Mouse (Mus musculus) limb, embryonic 10.5 days (tissue): Measurements from ENCODE around the gene Cd9. TPM values are rescaled to one million over a fixed set of nuclear protein-coding genes. Genes with fewer than 3 reads are reported as not detected.

Experiments
- DNase-seq: peaks from one replicate; pipeline ENCODE4 v3.0.0-alpha.2; 2017; ENCODE audit warnings: low spot score
- H3K27ac ChIP-seq: fragments of 300-500 bp; sonication (generic); 2 replicates; pipeline ENCODE4 v1.5.1; 2016; ENCODE audit warnings: mild to moderate bottlenecking
- H3K27me3 ChIP-seq: fragments of 300-500 bp; sonication (generic); 2 replicates; pipeline ENCODE4 v1.6.1; 2016; ENCODE audit warnings: low read depth, mild to moderate bottlenecking; ENCODE audit not compliant: poor library complexity, severe bottlenecking
- H3K36me3 ChIP-seq: fragments of 300-500 bp; sonication (generic); 2 replicates; pipeline ENCODE4 v1.6.1; 2016; ENCODE audit warnings: mild to moderate bottlenecking, moderate library complexity
- H3K4me1 ChIP-seq: fragments of 300-500 bp; sonication (generic); 2 replicates; pipeline ENCODE4 v1.6.1; 2016
- H3K4me3 ChIP-seq: fragments of 300-500 bp; sonication (generic); 2 replicates; pipeline ENCODE4 v1.5.1; 2016; ENCODE audit warnings: mild to moderate bottlenecking, moderate library complexity
- H3K9me3 ChIP-seq: fragments of 300-500 bp; sonication (generic); replicated peaks from 2 replicates; pipeline ENCODE4 v1.6.1; 2016; ENCODE audit warnings: mild to moderate bottlenecking
- WGBS: fragments of 180-500 bp; shearing (Covaris S2); methylation state at CpG from one replicate; pipeline ENCODE4 v1.1.7; 2016; 5-methylcytosine and 5-hydroxymethylcytosine counted together
- polyA plus RNA-seq: library from polyadenylated mRNA; unstranded; fragments of >200 nt; fragmentation: Nextera tagmentation; extraction: Ambion mirVana; gene quantifications from 2 replicates; pipeline ENCODE4 v1.2.1, GENCODE M21; 2016

Cd9 gene
- polyA plus RNA-seq, 1 experiment from 2014 or later, result 33.2 TPM

GRCm38 (mm10) chr6:125462312-125462711 lies 32.3 kb downstream of the Cd9 start:
- no peak for DNase-seq
- peaks cover 2% of the 10 kb centered on the region; the same call in 1 of the 2 replicates for H3K4me1 ChIP-seq
- no peak overlapping the region for H3K27ac ChIP-seq
- H3K27me3 ChIP-seq, result no peaks in the 10 kb centered on the region
- H3K36me3 ChIP-seq, result no peaks in the 10 kb centered on the region
- no peaks in the 10 kb centered on the region for H3K9me3 ChIP-seq
- H3K4me3 ChIP-seq, result no peak overlapping the region
- WGBS, result 95% methylated on average over 7 of the region's 7 CpGs

DNA sequence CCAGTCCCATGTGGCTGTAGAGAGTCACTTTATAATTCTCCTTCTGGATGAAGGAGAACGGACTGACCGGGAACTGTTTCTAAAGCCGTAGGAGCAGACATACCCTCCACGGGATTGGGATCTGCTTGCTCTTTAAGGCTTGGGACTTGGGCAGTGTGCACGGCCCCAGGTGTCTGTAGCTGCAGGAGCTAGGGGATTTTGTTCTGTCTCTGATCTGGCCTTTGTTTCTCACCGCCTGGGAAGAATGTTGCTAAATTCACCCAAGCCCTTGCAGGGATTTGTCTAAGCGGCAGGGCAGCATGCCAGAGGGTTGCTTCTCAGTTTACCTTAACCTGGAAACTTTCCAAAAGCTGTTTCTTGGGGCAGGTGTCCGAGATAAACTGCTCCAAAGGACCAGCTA lies 32.8 kb downstream of the Cd9 start:
- H3K36me3 ChIP-seq, result no peaks in the 10 kb centered on the region
- H3K9me3 ChIP-seq, result no peaks in the 10 kb centered on the region
- H3K4me1 ChIP-seq, result no peaks in the 10 kb centered on the region
- no peak overlapping the region; the same call in 1 of the 2 replicates for H3K27ac ChIP-seq
- WGBS, result 83% methylated on average over 8 of the region's 8 CpGs
- H3K4me3 ChIP-seq, result no peak overlapping the region
- no peak for DNase-seq
- H3K27me3 ChIP-seq, result no peaks in the 10 kb centered on the region

- no peak for DNase-seq
- Histone ChIP-seq H3K4me1 (peaks cover under 1% of the 10 kb centered on the region), H3K9me3 (no peaks in the 10 kb centered on the region), H3K27me3 (no peaks in the 10 kb centered on the region), H3K36me3 (no peaks in the 10 kb centered on the region), H3K4me3 (no peak overlapping the region), H3K27ac (no peak overlapping the region; the same call in 1 of the 2 replicates)
- WGBS, result 91% methylated on average over 7 of the region's 7 CpGs
Measured at GRCm38 (mm10) chr6:125461325-125461724, 33.3 kb downstream of the Cd9 start.

- WGBS, result 86% methylated on average over 11 of the region's 11 CpGs
Measured at GRCm38 (mm10) chr6:125460589-125460988, 34.0 kb downstream of the Cd9 start.

DNA sequence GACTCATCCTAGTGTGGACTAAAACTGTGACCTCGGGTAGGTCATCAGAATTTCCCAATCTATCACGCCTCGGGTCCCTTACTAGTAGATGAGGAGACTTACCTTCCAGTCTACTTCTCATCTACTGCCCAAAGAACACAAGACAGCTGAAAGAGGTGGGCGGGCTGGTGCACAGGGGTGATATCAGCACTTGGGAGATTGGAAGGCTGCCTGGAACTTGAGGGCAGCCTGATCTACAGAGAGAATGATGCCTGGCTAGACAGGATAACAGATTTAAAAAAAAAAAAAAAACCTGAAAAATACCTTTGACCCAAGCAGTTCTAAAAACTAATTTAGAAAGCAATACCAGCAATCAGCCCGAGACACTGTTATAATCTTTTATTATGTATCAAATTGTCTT lies 34.7 kb downstream of the Cd9 start:
- no peaks in the 10 kb centered on the region for H3K36me3 ChIP-seq
- no peak overlapping the region for H3K27ac ChIP-seq
- H3K9me3 ChIP-seq, result no peaks in the 10 kb centered on the region
- WGBS, result 90% methylated on average over 5 of the region's 5 CpGs
- no peak for DNase-seq
- no peak overlapping the region for H3K4me3 ChIP-seq
- H3K27me3 ChIP-seq, result no peaks in the 10 kb centered on the region
- peaks cover 11% of the 10 kb centered on the region for H3K4me1 ChIP-seq

More at GRCm38 (mm10) chr6:125460589-125460988, 34.0 kb downstream of the Cd9 start:
- H3K27me3 ChIP-seq, result no peaks in the 10 kb centered on the region
- peaks cover 8% of the 10 kb centered on the region for H3K4me1 ChIP-seq
- no peaks in the 10 kb centered on the region for H3K36me3 ChIP-seq
- H3K4me3 ChIP-seq, result no peak overlapping the region
- no peak for DNase-seq
- no peaks in the 10 kb centered on the region for H3K9me3 ChIP-seq
- H3K27ac ChIP-seq, result no peak overlapping the region

DNA sequence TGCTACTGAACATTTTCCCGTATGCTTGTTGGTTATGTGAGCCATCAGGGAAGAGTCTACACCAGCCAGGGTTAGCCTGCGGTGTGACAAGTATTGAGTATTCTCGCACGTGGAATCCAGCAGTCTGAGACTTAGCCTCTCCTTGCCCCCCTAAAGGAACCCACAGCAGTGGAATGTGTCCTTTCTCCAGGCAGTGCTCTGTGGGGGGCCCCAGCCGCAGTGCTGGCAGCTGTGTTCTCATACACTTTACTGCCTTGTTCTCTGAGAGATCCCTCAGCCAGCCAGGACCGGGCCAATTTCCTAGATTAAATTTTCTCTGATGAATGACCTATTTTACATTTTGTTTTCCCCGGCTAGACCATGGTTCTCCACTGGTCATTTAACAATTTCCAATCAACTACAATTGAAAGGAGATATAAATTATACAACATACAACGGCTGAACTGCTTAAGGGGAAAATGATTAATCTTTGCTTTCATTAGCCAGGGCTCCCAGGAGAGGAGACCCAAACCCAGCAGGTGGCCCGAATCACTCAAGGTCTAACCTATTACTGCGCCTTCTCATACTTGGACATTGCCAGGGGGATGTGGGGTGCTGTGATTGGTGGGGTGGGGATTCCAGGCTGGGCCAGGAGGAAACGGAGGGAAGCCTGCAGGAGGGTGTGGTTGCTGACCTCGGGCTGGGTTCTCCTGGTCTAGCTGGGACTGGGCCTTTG lies 38.6 kb downstream of the Cd9 start:
- DNase-seq, result peak; percentile 52

DNA sequence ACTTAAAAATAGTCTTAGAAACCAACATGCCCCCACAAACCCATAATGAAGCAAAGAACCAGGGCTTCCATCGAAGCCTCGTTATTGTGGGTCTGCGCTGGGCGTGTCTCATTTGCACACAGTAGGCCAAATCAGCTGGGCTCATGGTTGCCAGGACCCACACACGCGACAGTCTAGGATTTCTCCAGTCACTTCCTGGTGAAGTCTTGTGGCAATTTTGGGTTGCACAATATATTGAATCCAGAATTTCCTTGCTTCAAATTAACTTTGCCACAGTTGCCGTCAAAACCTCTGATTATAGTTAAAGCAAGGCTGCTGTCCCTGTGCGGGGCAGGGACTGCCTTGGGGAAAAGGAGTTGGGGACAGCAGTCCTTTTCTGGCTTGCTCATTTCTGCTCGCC lies 39.9 kb downstream of the Cd9 start:
- Histone ChIP-seq H3K4me1 (peaks cover 30% of the 10 kb centered on the region), H3K9me3 (no peaks in the 10 kb centered on the region), H3K27ac (no peak overlapping the region; the same call in 1 of the 2 replicates), H3K36me3 (no peaks in the 10 kb centered on the region), H3K4me3 (no peak overlapping the region), H3K27me3 (no peaks in the 10 kb centered on the region)
- 86% methylated on average over 9 of the region's 9 CpGs for WGBS
- DNase-seq, result no peak

More for the DNA sequence above, 38.6 kb downstream of the Cd9 start:
- H3K4me3 ChIP-seq, result no peak overlapping the region
- 51% methylated on average over 12 of the region's 12 CpGs for WGBS
- H3K9me3 ChIP-seq, result no peaks in the 10 kb centered on the region
- peak overlapping the region; percentile 46; the same call in 1 of the 2 replicates for H3K27ac ChIP-seq
- H3K36me3 ChIP-seq, result no peaks in the 10 kb centered on the region
- peaks cover 30% of the 10 kb centered on the region for H3K4me1 ChIP-seq
- no peaks in the 10 kb centered on the region for H3K27me3 ChIP-seq

- Histone ChIP-seq H3K9me3 (no peaks in the 10 kb centered on the region), H3K27ac (no peak overlapping the region; the same call in 1 of the 2 replicates), H3K36me3 (no peaks in the 10 kb centered on the region), H3K4me3 (no peak overlapping the region), H3K27me3 (no peaks in the 10 kb centered on the region), H3K4me1 (peaks cover 30% of the 10 kb centered on the region)
- WGBS, result 81% methylated on average over 5 of the region's 5 CpGs
- DNase-seq, result no peak
Measured at GRCm38 (mm10) chr6:125454299-125454698, 40.3 kb downstream of the Cd9 start.

- no peaks in the 10 kb centered on the region for H3K36me3 ChIP-seq
- no peak overlapping the region for H3K4me3 ChIP-seq
- H3K27me3 ChIP-seq, result no peaks in the 10 kb centered on the region
- peaks cover 15% of the 10 kb centered on the region for H3K4me1 ChIP-seq
- peak overlapping the region; percentile 71 for H3K27ac ChIP-seq
- no peaks in the 10 kb centered on the region for H3K9me3 ChIP-seq
- DNase-seq, result no peak
- WGBS, result 77% methylated on average over 2 of the region's 2 CpGs
Measured at GRCm38 (mm10) chr6:125447660-125448059, 46.9 kb downstream of the Cd9 start.

DNA sequence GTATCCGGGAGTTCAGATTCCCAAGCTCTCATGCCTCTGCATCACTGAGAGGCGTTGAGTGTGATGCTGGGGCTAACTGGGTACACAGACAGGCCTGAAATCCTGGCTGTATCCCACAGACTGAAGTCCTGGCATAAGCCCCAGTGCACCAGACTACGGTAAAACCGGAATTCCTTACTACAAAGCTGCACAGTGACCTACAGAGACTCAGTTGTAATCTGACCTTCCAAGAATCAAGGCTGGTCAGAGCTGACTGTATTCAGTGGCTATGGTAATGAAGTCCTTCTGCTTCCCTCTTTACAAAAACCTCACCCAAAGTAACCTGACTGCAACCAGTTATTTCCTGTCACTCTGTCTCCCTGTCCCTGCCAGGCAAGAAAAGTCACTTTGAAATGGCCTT lies 47.4 kb downstream of the Cd9 start:
- WGBS, result 52% methylated on average over 4 of the region's 4 CpGs
- H3K9me3 ChIP-seq, result no peaks in the 10 kb centered on the region
- no peaks in the 10 kb centered on the region for H3K36me3 ChIP-seq
- no peak overlapping the region for H3K4me3 ChIP-seq
- no peaks in the 10 kb centered on the region for H3K27me3 ChIP-seq
- H3K27ac ChIP-seq, result peak overlapping the region; percentile 71
- DNase-seq, result no peak
- peaks cover 15% of the 10 kb centered on the region for H3K4me1 ChIP-seq

GRCm38 (mm10) chr6:125445381-125445780 lies 49.2 kb downstream of the Cd9 start:
- WGBS, result 90% methylated on average over 6 of the region's 6 CpGs
- no peaks in the 10 kb centered on the region for H3K36me3 ChIP-seq
- no peaks in the 10 kb centered on the region for H3K27me3 ChIP-seq
- no peak for DNase-seq
- no peak overlapping the region for H3K27ac ChIP-seq
- no peak overlapping the region for H3K4me3 ChIP-seq
- H3K4me1 ChIP-seq, result peaks cover 19% of the 10 kb centered on the region
- H3K9me3 ChIP-seq, result no peaks in the 10 kb centered on the region

DNA sequence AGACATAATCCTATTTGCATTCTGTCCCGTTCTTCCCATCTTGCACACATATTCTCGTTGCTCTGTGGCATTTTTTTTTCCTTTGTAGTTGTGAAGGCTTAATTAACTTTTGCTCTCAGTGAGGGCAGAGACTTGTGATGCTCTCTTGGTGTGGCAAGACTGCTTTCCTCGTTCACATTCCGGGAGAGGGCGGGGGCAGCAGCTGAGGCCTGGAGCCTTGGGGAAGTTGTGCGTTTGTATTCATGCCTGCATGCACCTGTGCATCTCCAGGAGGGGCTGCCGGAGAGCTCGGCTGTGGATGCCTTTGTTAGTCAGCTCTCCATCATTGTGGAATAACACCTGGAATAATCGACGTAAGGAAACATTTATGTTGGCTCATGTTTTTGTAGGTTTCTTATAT lies 52.0 kb downstream of the Cd9 start:
- H3K9me3 ChIP-seq, result no peaks in the 10 kb centered on the region
- DNase-seq, result no peak
- H3K4me3 ChIP-seq, result no peak overlapping the region
- H3K4me1 ChIP-seq, result peaks cover 14% of the 10 kb centered on the region
- H3K27ac ChIP-seq, result no peak overlapping the region
- 71% methylated on average over 10 of the region's 10 CpGs for WGBS
- H3K27me3 ChIP-seq, result no peaks in the 10 kb centered on the region
- H3K36me3 ChIP-seq, result no peaks in the 10 kb centered on the region

GRCm38 (mm10) chr6:125436753-125437152 lies 57.8 kb downstream of the Cd9 start:
- 89% methylated on average over 3 of the region's 3 CpGs for WGBS
- no peak for DNase-seq
- Histone ChIP-seq H3K27me3 (no peaks in the 10 kb centered on the region), H3K4me1 (peaks cover 10% of the 10 kb centered on the region; the same call in 1 of the 2 replicates), H3K9me3 (no peaks in the 10 kb centered on the region), H3K4me3 (no peak overlapping the region), H3K36me3 (no peaks in the 10 kb centered on the region), H3K27ac (no peak overlapping the region)
